17 mouse cellular contexts compared by ENCODE assay signal in the genomic region with DNA sequence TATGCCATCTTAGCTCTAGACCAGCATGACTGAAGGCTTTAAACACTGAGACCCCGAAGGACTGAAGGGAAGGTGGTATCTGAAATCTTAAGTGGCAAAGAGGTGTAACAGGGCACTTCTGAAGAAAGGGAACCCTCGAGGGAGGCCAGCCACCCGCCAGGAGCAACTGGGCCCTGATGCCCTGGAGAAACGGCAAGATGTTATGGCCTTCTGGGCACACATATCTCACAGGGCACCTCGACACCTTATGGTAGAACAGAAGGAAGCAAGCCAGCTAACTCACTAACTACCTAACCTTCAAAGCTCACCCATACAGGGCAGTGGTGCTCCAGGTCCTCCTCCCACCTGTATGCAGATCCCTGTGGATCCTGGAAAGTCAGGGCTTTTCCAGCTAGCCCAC. TPM values are rescaled to one million over a fixed set of nuclear protein-coding genes. Genes with fewer than 3 reads are reported as not detected.
DNase-seq lines count a peak whose midpoint lies in the region; ATAC-seq and TF ChIP-seq lines count a peak whose summit lies in the region.
"Had no signal": no experiment of that assay in that cellular context is flagged by ENCODE, and none has a peak within 500 bp of the region (broad histone marks: within the 10 kb centered on the region; RNA-seq: fewer than 3 reads in every experiment).

No protein-coding gene starts in this region.

- H3K4me2 ChIP-seq in forebrain, embryonic 13.5 days, result peak overlapping the region; percentile 73
- H3K4me2 ChIP-seq in limb, embryonic 15.5 days, result 0 out of 2 replicates have a peak overlapping the region, but pooled peaks have one; percentile 62

- H3K9me3 ChIP-seq in E14TG2a.4 (ENCODE audit: low read length), result no peaks in the 10 kb centered on the region
- H3K9me3 ChIP-seq in forebrain, embryonic 13.5 days (replicated peaks), result no peaks in the 10 kb centered on the region
- H3K9me3 ChIP-seq in limb, embryonic 15.5 days, result no peaks in the 10 kb centered on the region

- peaks cover 74% of the 10 kb centered on the region for H3K4me1 ChIP-seq in E14TG2a.4 (replicated peaks; ENCODE audit: low read depth, low read length)
- H3K4me1 ChIP-seq in forebrain, embryonic 13.5 days, result peaks cover 30% of the 10 kb centered on the region
- H3K4me1 ChIP-seq in limb, embryonic 15.5 days, result peaks cover 35% of the 10 kb centered on the region

- no peak for DNase-seq in layer of hippocampus, adult 2 months (ENCODE audit: low spot score in 2 of 2)
- DNase-seq in layer of hippocampus, adult 18-20 months (ENCODE audit: low spot score in 2 of 2), result no peak
- DNase-seq in layer of hippocampus, adult 11-12 months (ENCODE audit: low spot score), result no peak
- no peak for DNase-seq in ovary, postnatal 36 days (ENCODE audit: low spot score)
- no peak for DNase-seq in kidney, adult 8-10 months
- DNase-seq: cerebellum, postnatal 25 days; gastrocnemius, postnatal 25 days; kidney, adult 2 months had no signal

- H3K27ac ChIP-seq in layer of hippocampus, adult 2 months, result 0 out of 2 replicates have a peak overlapping the region, but pooled peaks have one; percentile 44
- H3K27ac ChIP-seq in forebrain, embryonic 13.5 days, result no peak overlapping the region
- H3K27ac ChIP-seq in limb, embryonic 15.5 days, result no peak overlapping the region
- H3K27ac ChIP-seq: liver, embryonic 14.5 days had no signal

- peaks cover 22% of the 10 kb centered on the region for H3K36me3 ChIP-seq in E14TG2a.4 (ENCODE audit: insufficient read depth, low read length)
- peaks cover 13% of the 10 kb centered on the region for H3K36me3 ChIP-seq in forebrain, embryonic 13.5 days (ENCODE audit: poor library complexity, severe bottlenecking)
- peaks cover 14% of the 10 kb centered on the region for H3K36me3 ChIP-seq in limb, embryonic 15.5 days

- WGBS in forebrain, embryonic 13.5 days, result 92% methylated on average over 5 of the region's 5 CpGs
- WGBS in limb, embryonic 15.5 days, result 89% methylated on average over 5 of the region's 5 CpGs

- H3K9ac ChIP-seq in forebrain, embryonic 13.5 days, result 0 out of 2 replicates have a peak overlapping the region, but pooled peaks have one; percentile 89
- no peak overlapping the region for H3K9ac ChIP-seq in limb, embryonic 15.5 days
- H3K9ac ChIP-seq: liver, embryonic 14.5 days had no signal

- H3K27me3 ChIP-seq in E14TG2a.4 (ENCODE audit: insufficient read depth, low read length), result no peaks in the 10 kb centered on the region
- no peaks in the 10 kb centered on the region for H3K27me3 ChIP-seq in forebrain, embryonic 13.5 days
- H3K27me3 ChIP-seq in limb, embryonic 15.5 days, result no peaks in the 10 kb centered on the region

- H3K4me3 ChIP-seq in layer of hippocampus, adult 2 months, result no peak overlapping the region
- peak overlapping the region; percentile 92; the same call in 1 of the 2 replicates for H3K4me3 ChIP-seq in E14TG2a.4 (replicated peaks; ENCODE audit: low read length)
- no peak overlapping the region for H3K4me3 ChIP-seq in forebrain, embryonic 13.5 days
- H3K4me3 ChIP-seq in limb, embryonic 15.5 days, result no peak overlapping the region
- H3K4me3 ChIP-seq: erythroblast, embryonic 14.5 days had no signal

- TF ChIP-seq CTCF in layer of hippocampus, adult 2 months (conservative IDR thresholded peaks at IDR 0.05), result no peak
- no peak for TF ChIP-seq CTCF in E14TG2a.4 (conservative IDR thresholded peaks at IDR 0.05; ENCODE audit: low read length)

- no peak for ATAC-seq in forebrain, embryonic 13.5 days
- ATAC-seq in limb, embryonic 15.5 days (ENCODE audit: insufficient number of reproducible peaks, low FRiP score, low TSS enrichment, low read depth), result no peak
- ATAC-seq: activated CD4-positive, CD25-positive, alpha-beta regulatory T cell, adult 4 months had no signal

RNA-seq across cellular contexts. Expression of gene Pip4k2b, which starts 2.3 kb away (rescaled TPM):
- total RNA-seq in layer of hippocampus, adult 2 months (2021), result 100 to 1,000 TPM; 106 to 109 TPM
- total RNA-seq in layer of hippocampus, adult 18-20 months (2021), result 100 to 1,000 TPM; 114 to 115 TPM
- 3.5 and 4.2 TPM in 2 replicates for polyA plus RNA-seq in forebrain, embryonic 13.5 days (2015; fragmentation: Nextera tagmentation; extraction: Ambion mirVana)
- 1.7 and 2.2 TPM in 2 replicates for polyA plus RNA-seq in limb, embryonic 15.5 days (2015; fragmentation: Nextera tagmentation; extraction: Ambion mirVana)

RNA-seq across cellular contexts. Expression of gene Cwc25, which starts 24.2 kb away (rescaled TPM):
- 10 to 100 TPM; 20.1 to 20.6 TPM for total RNA-seq in layer of hippocampus, adult 2 months (2021)
- total RNA-seq in layer of hippocampus, adult 18-20 months (2021), result 10 to 100 TPM; 18.6 to 23.2 TPM
- polyA plus RNA-seq in forebrain, embryonic 13.5 days (2015; fragmentation: Nextera tagmentation; extraction: Ambion mirVana), result 18.0 and 20.1 TPM in 2 replicates
- 17.3 and 19.1 TPM in 2 replicates for polyA plus RNA-seq in limb, embryonic 15.5 days (2015; fragmentation: Nextera tagmentation; extraction: Ambion mirVana)

RNA-seq across cellular contexts. Expression of gene 1700001P01Rik, which starts 33.6 kb away (rescaled TPM):
- total RNA-seq in layer of hippocampus, adult 2 months (2021), result 1 to 10 TPM; 1.3 to 2.4 TPM
- total RNA-seq in layer of hippocampus, adult 18-20 months (2021), result 1 to 10 TPM; 1.1 to 1.2 TPM
- polyA plus RNA-seq in forebrain, embryonic 13.5 days (2015; fragmentation: Nextera tagmentation; extraction: Ambion mirVana), result 0.62 and 0.76 TPM in 2 replicates
- 0.35 TPM in 1 of 2 replicates, not detected in the other for polyA plus RNA-seq in limb, embryonic 15.5 days (2015; fragmentation: Nextera tagmentation; extraction: Ambion mirVana)
- total RNA-seq: gastrocnemius, postnatal 25 days; megakaryocyte-erythroid progenitor cell, adult 5-6 weeks had no signal
- polyA plus RNA-seq: erythroblast, embryonic 14.5 days; heart, postnatal 0 days; kidney, adult 2 months; stomach, embryonic 16.5 days had no signal

RNA-seq across cellular contexts. Expression of gene Psmb3, which starts 39.0 kb away (rescaled TPM):
- total RNA-seq in layer of hippocampus, adult 2 months (2021), result 100 to 1,000 TPM; 128 to 133 TPM
- 100 to 1,000 TPM; 124 to 128 TPM for total RNA-seq in layer of hippocampus, adult 18-20 months (2021)
- polyA plus RNA-seq in forebrain, embryonic 13.5 days (2015; fragmentation: Nextera tagmentation; extraction: Ambion mirVana), result 559 and 571 TPM in 2 replicates
- polyA plus RNA-seq in limb, embryonic 15.5 days (2015; fragmentation: Nextera tagmentation; extraction: Ambion mirVana), result 413 and 414 TPM in 2 replicates

RNA-seq across cellular contexts. Expression of gene Rpl23, which starts 40.1 kb away (rescaled TPM):
- 100 to 1,000 TPM; 361 to 374 TPM for total RNA-seq in layer of hippocampus, adult 2 months (2021)
- 100 to 1,000 TPM; 367 to 379 TPM for total RNA-seq in layer of hippocampus, adult 18-20 months (2021)
- polyA plus RNA-seq in forebrain, embryonic 13.5 days (2015; fragmentation: Nextera tagmentation; extraction: Ambion mirVana), result 386 and 461 TPM in 2 replicates
- polyA plus RNA-seq in limb, embryonic 15.5 days (2015; fragmentation: Nextera tagmentation; extraction: Ambion mirVana), result 447 and 586 TPM in 2 replicates
